Mouse (Mus musculus): ENCODE data around the gene Pdia5. TPM values are rescaled to one million over a fixed set of nuclear protein-coding genes. Genes with fewer than 3 reads are reported as not detected.
A peak's percentile ranks its signal among the peaks of the same experiment; 100 is the strongest.

Pdia5 gene
- polyA plus RNA-seq, 1 experiment from 2014 or later: 49.4 TPM

DNA sequence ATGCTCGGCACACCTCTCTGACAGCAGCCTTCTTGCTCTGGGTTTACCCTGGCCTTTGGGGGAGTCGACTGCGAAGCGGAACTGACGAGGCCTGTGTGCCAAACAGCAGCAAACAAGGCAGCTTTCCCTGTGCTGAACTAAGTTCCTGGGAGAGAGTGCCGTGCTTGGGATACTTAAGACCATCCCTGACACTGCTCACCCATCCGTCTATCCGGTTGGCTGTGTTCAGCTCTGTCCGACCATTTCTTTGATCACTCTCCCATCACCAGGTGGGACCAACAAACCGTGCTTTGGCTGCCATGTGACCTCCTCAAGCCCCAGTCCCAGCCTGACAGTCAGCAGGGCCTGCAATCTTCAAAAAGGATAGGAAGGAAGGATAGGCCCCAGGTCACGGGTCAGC is 32.4 kb downstream of the Pdia5 start:
- Histone ChIP-seq H3K9ac (no peak overlapping the region), H3K4me3 (no peak overlapping the region), H3K4me1 (no peaks in the 10 kb centered on the region), H3K9me3 (replicated peaks) (no peaks in the 10 kb centered on the region), H3K27ac (no peak overlapping the region), H3K36me3 (peaks cover 56% of the 10 kb centered on the region), H3K27me3 (replicated peaks) (no peaks in the 10 kb centered on the region), H3K4me2 (no peak overlapping the region)
- WGBS (ENCODE audit: insufficient replicate concordance): 83% methylated on average over 11 of the region's 11 CpGs
- ATAC-seq: no peak

GRCm38 (mm10) chr16:35457488-35457887 is 33.2 kb downstream of the Pdia5 start:
- Histone ChIP-seq H3K4me1 (no peaks in the 10 kb centered on the region), H3K9ac (no peak overlapping the region), H3K36me3 (peaks cover 59% of the 10 kb centered on the region), H3K27ac (no peak overlapping the region), H3K27me3 (replicated peaks) (no peaks in the 10 kb centered on the region), H3K4me2 (no peak overlapping the region), H3K9me3 (replicated peaks) (no peaks in the 10 kb centered on the region), H3K4me3 (no peak overlapping the region)
- no peak for ATAC-seq
- WGBS (ENCODE audit: insufficient replicate concordance): 80% methylated on average over 8 of the region's 8 CpGs

GRCm38 (mm10) chr16:35457011-35457419 is 33.7 kb downstream of the Pdia5 start:
- peaks cover 55% of the 10 kb centered on the region for H3K36me3 ChIP-seq
- ATAC-seq: no peak

DNA sequence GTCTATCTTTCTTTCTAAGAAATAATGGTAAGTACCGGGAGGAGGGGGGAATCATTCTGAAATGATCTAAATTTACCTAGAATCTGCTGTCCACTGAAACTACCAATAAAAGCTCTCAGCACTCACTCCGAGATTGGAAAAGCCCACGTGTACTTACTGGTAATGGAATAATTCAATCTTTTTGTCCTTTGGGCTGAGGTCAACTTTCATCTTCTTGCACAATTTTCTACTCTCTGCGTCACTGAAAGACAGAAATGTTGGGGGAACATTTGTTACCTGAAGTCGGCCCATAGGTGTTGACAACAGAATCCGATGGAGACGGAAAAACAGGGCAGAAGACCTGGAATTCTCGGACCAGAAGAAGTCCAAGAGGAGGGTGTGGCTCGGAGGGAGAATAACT is 34.4 kb downstream of the Pdia5 start:
- Histone ChIP-seq H3K27ac (no peak overlapping the region), H3K27me3 (replicated peaks) (no peaks in the 10 kb centered on the region), H3K36me3 (peaks cover 48% of the 10 kb centered on the region), H3K4me2 (no peak overlapping the region), H3K9me3 (replicated peaks) (no peaks in the 10 kb centered on the region), H3K4me3 (no peak overlapping the region), H3K9ac (no peak overlapping the region), H3K4me1 (no peaks in the 10 kb centered on the region)
- 68% methylated on average over 9 of the region's 9 CpGs for WGBS (ENCODE audit: insufficient replicate concordance)
- ATAC-seq: no peak

More at GRCm38 (mm10) chr16:35457011-35457419, 33.7 kb downstream of the Pdia5 start:
- Histone ChIP-seq H3K4me1 (no peaks in the 10 kb centered on the region), H3K27ac (no peak overlapping the region), H3K27me3 (replicated peaks) (no peaks in the 10 kb centered on the region), H3K9me3 (replicated peaks) (no peaks in the 10 kb centered on the region), H3K9ac (no peak overlapping the region), H3K4me2 (no peak overlapping the region), H3K4me3 (no peak overlapping the region)
- 79% methylated on average over 7 of the region's 7 CpGs for WGBS (ENCODE audit: insufficient replicate concordance)

GRCm38 (mm10) chr16:35455822-35456221 is 34.9 kb downstream of the Pdia5 start:
- H3K4me2 ChIP-seq: no peak overlapping the region
- H3K27me3 ChIP-seq (replicated peaks): no peaks in the 10 kb centered on the region
- ATAC-seq: no peak
- H3K4me1 ChIP-seq: no peaks in the 10 kb centered on the region
- no peak overlapping the region for H3K4me3 ChIP-seq
- H3K36me3 ChIP-seq: peaks cover 43% of the 10 kb centered on the region
- H3K27ac ChIP-seq: no peak overlapping the region
- H3K9ac ChIP-seq: no peak overlapping the region
- 84% methylated on average over 10 of the region's 10 CpGs for WGBS (ENCODE audit: insufficient replicate concordance)
- no peaks in the 10 kb centered on the region for H3K9me3 ChIP-seq (replicated peaks)

DNA sequence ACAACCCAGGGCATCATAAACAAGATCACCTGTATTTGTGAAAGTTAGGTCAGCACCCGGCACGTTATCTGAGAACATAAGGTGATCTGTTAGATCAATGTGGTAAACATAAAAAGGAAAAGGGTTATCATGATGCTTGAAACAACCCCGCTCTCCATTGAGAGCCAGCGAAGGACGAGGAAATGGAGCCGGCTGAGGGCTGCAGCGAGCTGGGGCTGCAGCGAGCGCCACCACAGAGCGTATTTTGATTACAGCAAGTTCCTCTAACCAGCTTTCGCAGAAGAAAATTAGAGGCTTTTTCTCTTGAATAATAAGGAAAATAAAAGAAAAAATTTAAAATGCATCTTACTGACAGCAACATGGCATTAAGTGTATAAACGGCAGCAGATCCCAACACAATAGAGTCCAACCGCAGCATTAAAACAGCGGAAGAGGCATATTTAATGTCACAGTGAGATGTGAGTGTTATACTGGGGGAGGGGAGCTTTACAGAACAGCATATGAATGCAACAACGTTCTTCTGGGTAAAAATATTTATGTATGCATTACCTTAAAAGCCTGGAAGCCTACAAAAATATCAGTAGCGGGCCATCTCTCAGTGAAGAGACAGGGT is 40.5 kb downstream of the Pdia5 start:
- WGBS (ENCODE audit: insufficient replicate concordance): 87% methylated on average over 16 of the region's 16 CpGs
- Histone ChIP-seq H3K27ac (no peak overlapping the region), H3K9me3 (replicated peaks) (no peaks in the 10 kb centered on the region), H3K9ac (no peak overlapping the region), H3K36me3 (peaks cover 24% of the 10 kb centered on the region), H3K27me3 (replicated peaks) (no peaks in the 10 kb centered on the region), H3K4me2 (no peak overlapping the region), H3K4me3 (no peak overlapping the region), H3K4me1 (no peaks in the 10 kb centered on the region)
- no peak for ATAC-seq

DNA sequence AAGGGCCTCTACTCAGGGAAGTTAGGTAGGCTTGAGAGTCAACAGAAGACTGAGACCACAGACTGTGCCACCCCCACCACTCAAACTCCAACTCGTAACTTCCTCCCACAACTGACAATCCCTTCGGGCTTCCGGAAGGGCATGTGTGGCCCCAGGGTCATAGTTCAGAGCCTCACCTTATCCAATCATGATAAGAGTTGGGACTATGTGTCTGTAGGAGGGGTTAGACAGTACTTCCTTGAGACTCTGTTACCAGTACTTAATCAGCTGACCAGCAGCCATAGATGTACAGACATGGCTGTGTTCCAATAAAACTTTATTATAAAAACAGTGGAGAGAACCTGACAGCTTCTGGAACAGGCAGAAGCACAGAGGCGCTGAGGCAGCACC is 48.7 kb downstream of the Pdia5 start:
- Histone ChIP-seq H3K4me1 (no peaks in the 10 kb centered on the region), H3K36me3 (peaks cover 18% of the 10 kb centered on the region), H3K4me2 (no peak overlapping the region), H3K9me3 (replicated peaks) (no peaks in the 10 kb centered on the region), H3K9ac (no peak overlapping the region), H3K27ac (no peak overlapping the region), H3K27me3 (replicated peaks) (no peaks in the 10 kb centered on the region), H3K4me3 (no peak overlapping the region)
- 81% methylated on average over 4 of the region's 4 CpGs for WGBS (ENCODE audit: insufficient replicate concordance)
- ATAC-seq: 0 out of 2 replicates have a peak, but pooled peaks have one; percentile 8

GRCm38 (mm10) chr16:35441346-35442025 is 49.2 kb downstream of the Pdia5 start:
- H3K4me3 ChIP-seq: no peak overlapping the region
- no peaks in the 10 kb centered on the region for H3K4me1 ChIP-seq
- H3K36me3 ChIP-seq: peaks cover 23% of the 10 kb centered on the region
- H3K4me2 ChIP-seq: no peak overlapping the region
- H3K9ac ChIP-seq: no peak overlapping the region
- 78% methylated on average over 9 of the region's 9 CpGs for WGBS (ENCODE audit: insufficient replicate concordance)
- no peak overlapping the region for H3K27ac ChIP-seq
- H3K9me3 ChIP-seq (replicated peaks): no peaks in the 10 kb centered on the region
- peak; percentile 27; the same call in 1 of the 2 replicates for ATAC-seq
- H3K27me3 ChIP-seq (replicated peaks): no peaks in the 10 kb centered on the region

- ATAC-seq: no peak
- Histone ChIP-seq H3K27ac (no peak overlapping the region), H3K9me3 (replicated peaks) (no peaks in the 10 kb centered on the region), H3K4me2 (no peak overlapping the region), H3K36me3 (peaks cover 39% of the 10 kb centered on the region), H3K9ac (no peak overlapping the region), H3K4me1 (no peaks in the 10 kb centered on the region), H3K4me3 (no peak overlapping the region), H3K27me3 (replicated peaks) (no peaks in the 10 kb centered on the region)
- 35% methylated on average over 1 of the region's 1 CpGs for WGBS (ENCODE audit: insufficient replicate concordance)
Measured at GRCm38 (mm10) chr16:35439046-35439445, 51.6 kb downstream of the Pdia5 start.

GRCm38 (mm10) chr16:35431608-35432007 is 59.1 kb downstream of the Pdia5 start:
- Histone ChIP-seq H3K4me2 (no peak overlapping the region), H3K36me3 (peaks cover 29% of the 10 kb centered on the region), H3K27ac (no peak overlapping the region), H3K9ac (no peak overlapping the region), H3K27me3 (replicated peaks) (no peaks in the 10 kb centered on the region), H3K9me3 (replicated peaks) (no peaks in the 10 kb centered on the region), H3K4me3 (no peak overlapping the region), H3K4me1 (no peaks in the 10 kb centered on the region)
- no peak for ATAC-seq
- 77% methylated on average over 4 of the region's 4 CpGs for WGBS (ENCODE audit: insufficient replicate concordance)

GRCm38 (mm10) chr16:35424926-35425325 is 65.7 kb downstream of the Pdia5 start:
- ATAC-seq: no peak
- H3K9me3 ChIP-seq (replicated peaks): no peaks in the 10 kb centered on the region
- H3K4me2 ChIP-seq: no peak overlapping the region
- no peak overlapping the region for H3K9ac ChIP-seq
- H3K4me3 ChIP-seq: no peak overlapping the region
- H3K4me1 ChIP-seq: no peaks in the 10 kb centered on the region
- WGBS (ENCODE audit: insufficient replicate concordance): 79% methylated on average over 4 of the region's 4 CpGs
- peaks cover 23% of the 10 kb centered on the region for H3K36me3 ChIP-seq
- no peak overlapping the region for H3K27ac ChIP-seq
- H3K27me3 ChIP-seq (replicated peaks): no peaks in the 10 kb centered on the region

- no peaks in the 10 kb centered on the region for H3K4me1 ChIP-seq
- no peaks in the 10 kb centered on the region for H3K27me3 ChIP-seq (replicated peaks)
- H3K9me3 ChIP-seq (replicated peaks): no peaks in the 10 kb centered on the region
- peaks cover 17% of the 10 kb centered on the region for H3K36me3 ChIP-seq
- 74% methylated on average over 18 of the region's 18 CpGs for WGBS (ENCODE audit: insufficient replicate concordance)
- no peak overlapping the region for H3K4me2 ChIP-seq
- H3K27ac ChIP-seq: no peak overlapping the region
- H3K4me3 ChIP-seq: no peak overlapping the region
- H3K9ac ChIP-seq: no peak overlapping the region
- ATAC-seq: no peak
Measured at GRCm38 (mm10) chr16:35423250-35424139, 67.2 kb downstream of the Pdia5 start.

Data from liver, embryonic 12.5 days (tissue).